Mouse (Mus musculus) bone marrow, adult 2 months (tissue): Measurements from ENCODE around the gene Pde4d.

Experiments used
- CTCF ChIP-seq: fragments of 200-500 bp; IDR thresholded peaks from 2 replicates; pipeline ENCODE4 v1.5.1; 2011; ENCODE audit warnings: low read length, control low read depth; ENCODE audit not compliant: control insufficient read depth, insufficient read depth
- POLR2A ChIP-seq: fragments of 200-500 bp; IDR thresholded peaks from 2 replicates; pipeline ENCODE4 v1.6.1; 2011; ENCODE audit warnings: low read depth, mild to moderate bottlenecking, control low read depth, low read length, borderline replicate concordance; ENCODE audit not compliant: control insufficient read depth

DNA sequence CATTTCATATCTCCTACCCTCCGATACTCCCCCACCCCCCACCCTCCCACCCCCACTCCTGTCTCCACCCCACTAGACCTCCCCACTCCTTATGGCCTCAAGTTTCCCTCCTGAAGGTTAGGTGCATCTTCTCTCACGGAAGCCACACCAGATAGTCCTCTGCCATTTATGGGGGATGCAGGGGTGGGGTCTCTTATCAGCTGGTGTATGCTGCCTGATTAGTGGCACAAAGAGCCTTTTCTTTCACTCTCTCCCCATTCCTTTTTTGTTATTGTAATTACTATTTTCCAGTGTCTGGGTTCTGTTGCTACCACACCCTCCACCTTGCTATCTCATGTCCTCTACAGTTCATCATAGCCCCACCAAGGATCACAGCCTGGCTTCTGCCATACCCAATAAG, 1194.3 kb downstream of the Pde4d start:
- TF ChIP-seq CTCF (no peak), POLR2A (no peak)
